Mouse (Mus musculus): ENCODE data around the gene Mslnl. TPM values are rescaled to one million over a fixed set of nuclear protein-coding genes. Genes with fewer than 3 reads are reported as not detected.
"Not testable (repeated sequence)": the region's sequence is repeated elsewhere in the genome, so short reads cannot be mapped to it uniquely, and the experiment has no call there.

Mslnl gene
- total RNA-seq, 2 experiments from 2014 or later: not detected

DNA sequence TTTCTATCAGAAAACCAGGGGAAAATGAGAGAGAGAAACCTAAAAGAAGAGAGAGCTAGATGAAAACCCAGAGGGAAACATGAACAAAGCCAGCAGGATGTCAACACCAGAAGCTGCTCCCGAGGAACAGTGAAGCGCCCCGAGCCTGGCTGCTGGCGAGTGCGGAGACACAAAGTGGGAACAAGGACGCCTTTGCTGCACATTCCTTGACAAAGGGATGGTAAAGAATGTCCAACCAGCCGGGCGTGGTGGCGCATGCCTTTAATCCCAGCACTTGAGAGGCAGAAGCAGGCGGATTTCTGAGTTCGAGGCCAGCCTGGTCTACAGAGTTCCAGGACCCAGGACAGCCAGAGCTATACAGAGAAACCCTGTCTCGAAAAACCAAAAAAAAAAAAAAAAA lies 5.6 kb downstream of the Mslnl start:
- ATAC-seq (replicated peaks; ENCODE audit: low FRiP score, poor library complexity, severe bottlenecking): not testable (repeated sequence)

DNA sequence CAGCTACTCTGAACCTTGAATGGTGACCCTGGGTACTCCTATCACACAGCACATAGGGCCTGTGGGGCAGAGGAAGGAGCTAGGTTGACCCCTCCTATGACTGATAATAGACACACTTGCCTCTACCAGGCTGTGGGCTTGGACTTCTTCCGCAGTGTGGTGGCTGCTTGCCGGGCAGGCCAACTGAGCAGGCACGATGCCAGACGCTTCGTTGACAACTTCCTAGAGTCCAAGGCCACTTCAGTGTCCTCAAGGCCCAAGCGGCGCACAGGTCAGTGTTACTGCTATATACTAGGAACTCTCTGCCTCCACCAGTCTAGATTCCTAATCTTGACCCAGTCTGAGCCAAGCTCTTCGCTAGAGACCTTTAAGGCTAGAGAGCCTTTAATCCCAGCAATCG lies 8.0 kb downstream of the Mslnl start:
- ATAC-seq (replicated peaks; ENCODE audit: low FRiP score, poor library complexity, severe bottlenecking): no peak

DNA sequence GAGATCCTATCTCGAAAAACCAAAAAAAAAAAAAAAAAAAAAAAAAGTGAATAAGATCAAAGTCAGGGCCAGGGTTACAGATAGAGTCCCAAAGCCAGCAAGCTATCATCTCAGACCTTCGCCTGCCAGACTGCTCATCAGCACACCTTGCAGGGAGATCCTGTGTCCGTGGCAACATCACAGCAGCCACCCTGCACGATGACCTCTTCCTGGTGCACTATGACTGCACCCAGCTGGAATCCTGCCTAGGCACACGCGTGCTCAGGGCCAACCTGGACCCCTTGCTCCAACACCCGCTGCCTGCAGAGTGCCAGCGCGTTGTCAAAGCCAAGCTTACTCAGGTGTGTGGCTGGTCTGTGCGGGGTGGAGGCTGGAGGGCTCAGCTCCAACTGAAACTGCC lies 8.5 kb downstream of the Mslnl start:
- no peak for ATAC-seq (replicated peaks; ENCODE audit: low FRiP score, poor library complexity, severe bottlenecking)

DNA sequence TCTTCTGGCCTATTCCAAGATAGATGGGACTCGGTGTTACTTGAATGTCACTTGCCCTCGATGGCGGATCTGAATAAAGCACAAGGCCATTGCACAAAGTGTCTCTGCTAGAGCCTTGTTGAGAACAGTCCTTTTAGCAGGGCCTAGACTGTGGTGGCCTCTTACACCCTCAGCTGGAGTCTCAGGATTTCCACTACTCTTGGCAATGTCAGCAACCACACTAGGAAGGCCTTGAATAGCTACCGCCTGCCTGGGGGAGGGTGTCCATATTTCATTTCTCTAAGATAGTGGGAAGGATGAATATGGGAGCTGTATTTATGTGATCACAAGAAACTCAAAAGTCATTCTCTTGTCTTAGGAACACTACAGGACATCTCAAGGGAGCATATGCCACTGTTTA lies 12.4 kb downstream of the Mslnl start:
- ATAC-seq (replicated peaks; ENCODE audit: low FRiP score, poor library complexity, severe bottlenecking): no peak

DNA sequence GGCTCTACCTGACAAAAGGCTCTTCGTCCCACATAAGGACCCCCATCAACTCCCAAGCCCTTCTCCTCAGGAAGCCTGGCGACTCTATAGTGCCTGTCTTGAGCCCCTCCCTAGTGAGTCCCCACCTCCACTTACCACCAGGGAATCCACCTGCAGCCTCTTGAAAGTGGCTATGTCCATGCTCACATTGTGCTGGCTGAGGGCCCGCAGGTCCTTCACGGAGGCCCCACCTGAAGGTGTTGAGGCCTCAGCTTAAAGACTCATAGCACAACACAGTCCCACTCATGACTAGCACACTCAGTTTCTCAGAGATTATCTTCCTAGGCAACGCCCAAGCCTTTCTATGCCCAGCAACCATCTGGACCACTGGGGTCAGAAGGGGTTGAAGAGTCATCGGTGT lies 13.5 kb downstream of the Mslnl start:
- ATAC-seq (replicated peaks; ENCODE audit: low FRiP score, poor library complexity, severe bottlenecking): no peak

DNA sequence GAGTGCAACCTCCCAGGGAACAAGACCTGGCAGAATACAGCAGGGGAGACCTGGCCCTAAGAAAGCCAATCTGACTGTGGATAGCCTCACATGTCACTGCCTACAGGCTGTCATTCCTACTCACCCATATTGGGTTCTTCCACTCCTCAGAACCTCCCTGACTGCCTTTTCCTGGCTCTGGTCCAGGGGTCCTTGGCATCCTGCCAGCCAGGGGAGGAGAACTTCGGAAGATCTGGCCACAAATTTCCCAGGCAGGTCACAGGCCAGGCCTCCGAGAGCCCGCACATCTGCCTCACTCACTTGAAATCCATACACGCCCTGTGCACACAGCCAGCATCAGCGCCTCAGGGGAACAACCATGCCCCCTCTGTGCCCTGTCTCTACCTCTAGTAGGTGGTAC lies 15.6 kb downstream of the Mslnl start:
- ATAC-seq (replicated peaks; ENCODE audit: low FRiP score, poor library complexity, severe bottlenecking): no peak

DNA sequence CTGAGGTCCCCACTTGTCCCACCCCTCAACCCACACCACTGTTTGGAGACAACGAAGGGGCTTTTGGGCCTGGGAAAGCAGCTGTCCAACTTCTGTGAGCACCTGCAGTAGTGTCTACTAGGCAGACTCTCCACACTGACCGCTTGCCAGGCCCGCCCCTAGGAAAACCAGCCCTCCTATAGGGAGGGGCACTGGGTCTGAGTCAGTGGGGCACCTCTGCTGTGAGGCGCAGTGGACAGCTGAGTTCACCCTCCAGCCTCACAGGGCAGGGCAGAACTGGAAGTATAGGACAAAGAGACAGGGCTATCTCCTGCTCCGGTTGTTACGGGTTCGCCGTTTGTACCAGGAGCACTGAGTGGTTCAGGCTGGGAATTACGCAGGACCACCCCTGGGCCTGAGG lies 18.4 kb downstream of the Mslnl start, which contains the start of gene Msln:
TSS of gene Msln (minus strand) at position 138 of the 400 bp plus-strand sequence.
- ATAC-seq (replicated peaks; ENCODE audit: low FRiP score, poor library complexity, severe bottlenecking): no peak

DNA sequence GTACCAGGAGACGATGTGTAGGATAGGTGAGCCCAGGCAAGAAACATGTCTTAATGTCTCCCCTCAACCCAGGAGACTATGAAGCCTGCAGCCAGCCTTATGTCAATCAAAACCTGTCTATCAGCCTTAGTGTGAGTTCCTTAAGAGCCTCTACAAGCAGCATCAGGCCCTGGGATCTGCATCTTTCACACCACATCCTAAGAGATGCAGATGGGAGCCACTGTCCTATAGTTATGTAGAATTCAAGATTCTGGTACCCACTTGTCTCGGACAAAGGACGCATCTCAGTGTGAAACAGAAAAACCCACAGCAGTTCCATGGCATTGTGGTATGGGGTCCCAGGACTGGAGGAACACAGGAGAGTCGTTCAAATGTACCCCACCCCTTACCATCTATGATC lies 19.2 kb downstream of the Mslnl start:
- ATAC-seq (replicated peaks; ENCODE audit: low FRiP score, poor library complexity, severe bottlenecking): no peak

DNA sequence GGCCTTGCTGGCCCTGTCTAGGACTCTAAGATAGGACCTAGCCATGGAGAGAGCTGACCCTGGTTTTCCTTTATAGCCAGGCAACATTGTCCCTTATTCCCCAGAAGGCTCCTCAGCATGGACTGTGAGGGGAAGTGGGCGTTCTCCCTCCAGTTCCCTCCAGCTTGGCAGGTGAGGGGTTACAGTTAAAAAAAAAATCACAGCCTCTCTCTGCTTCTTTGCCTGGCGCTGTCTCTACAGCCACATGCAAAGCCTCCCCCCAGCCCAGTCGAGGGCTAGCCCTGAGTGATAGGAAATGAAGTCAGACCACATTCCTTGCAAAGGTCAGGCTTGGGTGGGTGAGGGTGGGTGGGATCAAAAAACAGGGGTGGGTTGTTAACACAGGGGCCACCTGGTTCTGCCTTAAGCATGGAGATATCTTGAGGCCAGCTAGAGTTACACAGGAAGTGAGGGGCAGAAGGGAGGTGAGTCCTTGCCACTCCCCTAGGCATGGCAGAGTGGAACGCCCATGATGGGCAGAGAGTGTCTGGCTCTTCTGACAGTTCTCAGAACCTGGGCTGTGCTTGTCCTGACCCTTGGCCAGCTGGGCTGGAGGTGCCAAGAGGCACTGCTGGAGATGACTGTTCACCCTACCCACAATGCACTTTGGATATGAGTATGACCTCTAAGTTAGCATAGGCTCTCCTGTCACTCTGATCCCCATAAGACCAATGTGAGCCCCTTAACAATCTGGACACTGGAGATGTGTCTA lies 20.0 kb downstream of the Mslnl start:
- no peak for ATAC-seq (replicated peaks; ENCODE audit: low FRiP score, poor library complexity, severe bottlenecking)

DNA sequence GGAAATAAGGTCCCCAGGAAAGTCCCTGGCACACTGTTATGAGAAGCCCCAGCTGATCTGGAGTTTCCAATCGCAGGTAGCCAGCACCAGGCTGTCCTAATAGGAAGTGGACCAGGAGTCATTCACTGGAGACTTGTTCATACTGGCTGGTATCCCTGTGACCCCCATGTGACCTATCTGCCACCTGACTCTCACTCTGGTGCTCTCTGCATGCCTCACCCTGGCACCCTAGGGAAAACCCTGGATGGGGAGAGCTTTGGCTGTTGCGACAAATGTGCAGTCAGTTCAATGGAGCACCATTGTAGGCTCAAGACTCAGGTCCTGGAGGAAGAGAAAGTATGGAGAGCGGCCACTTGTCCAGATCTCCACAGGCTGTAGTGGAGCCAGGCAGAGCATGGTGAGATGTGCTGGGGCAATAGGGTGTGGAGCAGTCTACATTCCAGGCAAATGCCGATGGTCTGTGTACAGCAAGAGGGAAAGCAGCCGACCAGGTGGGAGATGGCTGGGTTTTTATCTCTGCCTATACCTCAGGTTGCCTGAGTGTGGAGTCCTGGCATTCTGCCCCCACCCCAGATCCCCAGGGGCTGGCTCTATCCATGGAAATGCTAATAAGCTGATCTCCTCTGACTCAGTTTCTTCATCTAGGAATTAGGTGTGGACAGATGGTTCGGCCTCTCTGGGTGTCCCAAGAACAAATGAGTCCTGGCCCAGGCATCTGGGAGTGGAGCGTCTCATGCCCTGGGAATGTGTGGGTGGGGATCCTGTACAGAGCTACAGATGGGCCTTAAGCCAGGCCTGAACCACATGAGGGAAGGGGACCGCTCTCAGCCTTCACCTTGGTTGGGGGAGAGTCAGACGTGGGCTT lies 20.8 kb downstream of the Mslnl start:
- ATAC-seq (replicated peaks; ENCODE audit: low FRiP score, poor library complexity, severe bottlenecking): no peak

DNA sequence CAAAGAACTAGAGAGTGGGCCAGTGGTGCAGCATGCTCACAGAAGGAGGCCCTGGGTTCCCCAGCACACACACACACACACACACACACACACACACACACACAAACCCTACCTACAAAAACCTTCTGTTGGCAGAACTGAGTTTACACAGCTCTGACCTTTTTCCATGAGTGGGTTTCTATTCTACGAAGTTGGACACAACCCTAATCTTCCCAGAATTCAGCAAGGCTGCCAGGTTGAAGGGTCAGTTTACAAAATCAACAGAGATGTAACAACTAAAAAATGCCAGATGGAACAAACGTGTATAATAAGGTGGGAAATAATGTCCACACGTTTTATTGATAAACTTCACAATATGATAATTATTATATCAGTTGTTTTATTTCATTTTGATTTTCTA lies 21.8 kb downstream of the Mslnl start:
- no peak for ATAC-seq (replicated peaks; ENCODE audit: low FRiP score, poor library complexity, severe bottlenecking)

DNA sequence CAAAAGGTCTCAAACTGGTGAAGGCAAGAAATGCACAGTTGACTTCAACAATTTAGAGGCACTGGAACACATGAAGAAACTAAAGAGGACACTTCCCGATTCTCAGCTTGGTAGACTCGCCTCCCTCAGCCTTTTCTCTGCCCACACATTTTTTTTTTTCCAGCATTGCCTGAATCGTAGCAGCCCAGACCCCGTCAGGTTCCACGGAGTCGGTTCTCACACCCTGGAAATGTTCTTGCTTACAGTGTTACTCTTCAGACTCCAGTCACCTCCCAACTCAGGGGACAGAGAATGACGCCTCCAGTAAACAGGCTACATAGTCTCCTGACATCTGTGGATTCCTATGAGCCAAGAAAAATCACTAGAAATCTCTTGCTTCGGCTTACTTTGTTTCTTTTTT lies 24.3 kb downstream of the Mslnl start:
- no peak for ATAC-seq (replicated peaks; ENCODE audit: low FRiP score, poor library complexity, severe bottlenecking)

DNA sequence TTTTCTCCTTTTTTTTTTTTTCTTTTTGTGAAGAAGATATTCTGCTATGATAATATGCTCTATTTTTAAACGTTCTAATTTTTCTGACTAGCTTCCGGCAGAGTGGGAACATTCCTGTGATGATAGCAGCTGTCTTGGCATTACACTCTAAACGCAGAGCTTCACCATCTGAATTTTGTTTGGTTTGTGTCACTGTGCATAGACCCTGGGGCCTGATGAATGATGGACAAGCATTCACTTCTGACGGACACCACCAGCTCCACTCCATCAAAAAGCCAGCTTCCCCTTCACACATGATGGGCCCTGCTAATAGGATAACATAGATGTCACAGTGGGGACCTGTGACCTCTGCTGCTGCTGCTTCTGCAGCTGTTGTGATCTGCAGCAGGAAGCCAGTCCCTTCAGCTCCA lies 25.7 kb downstream of the Mslnl start:
- ATAC-seq (replicated peaks; ENCODE audit: low FRiP score, poor library complexity, severe bottlenecking): no peak

DNA sequence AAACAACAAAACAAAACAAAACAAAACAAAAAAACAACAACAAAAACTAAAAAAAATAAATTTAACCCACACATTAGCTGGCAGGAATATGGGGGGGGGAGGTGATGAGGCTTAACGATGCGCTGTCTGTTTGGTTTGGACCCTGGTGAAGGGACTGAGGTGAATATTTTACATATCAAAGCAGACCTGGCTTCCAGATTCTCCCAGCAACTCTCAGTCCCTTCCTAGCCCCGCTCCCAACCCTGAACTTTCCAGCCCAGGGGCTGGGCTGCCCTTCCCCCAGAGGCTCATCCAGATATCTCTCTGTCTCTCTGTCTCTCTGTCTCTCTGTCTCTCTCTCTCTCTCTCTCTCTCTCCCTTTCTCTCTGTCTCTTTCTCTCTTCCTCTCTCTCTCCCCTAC lies 26.7 kb downstream of the Mslnl start:
- ATAC-seq (replicated peaks; ENCODE audit: low FRiP score, poor library complexity, severe bottlenecking): no peak

DNA sequence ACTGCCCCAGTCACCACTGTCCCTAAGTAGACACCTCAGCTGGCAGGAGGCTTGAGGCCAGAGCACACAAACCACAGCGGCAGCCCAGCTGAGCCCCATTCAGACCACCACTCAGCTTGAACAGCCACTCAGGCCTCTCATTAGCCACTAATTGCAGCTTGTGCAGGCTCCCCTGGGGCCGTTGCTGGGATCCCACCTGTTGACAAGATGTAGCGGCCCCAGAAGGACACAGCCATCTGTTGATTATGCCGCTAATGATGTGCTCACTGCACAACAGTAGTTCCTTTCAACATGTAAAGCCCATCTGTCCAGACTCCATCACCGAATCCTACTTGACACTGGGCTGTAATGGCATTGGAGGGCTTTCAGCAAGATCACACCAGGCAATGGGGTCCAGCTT lies 30.0 kb downstream of the Mslnl start:
- ATAC-seq (replicated peaks; ENCODE audit: low FRiP score, poor library complexity, severe bottlenecking): no peak

DNA sequence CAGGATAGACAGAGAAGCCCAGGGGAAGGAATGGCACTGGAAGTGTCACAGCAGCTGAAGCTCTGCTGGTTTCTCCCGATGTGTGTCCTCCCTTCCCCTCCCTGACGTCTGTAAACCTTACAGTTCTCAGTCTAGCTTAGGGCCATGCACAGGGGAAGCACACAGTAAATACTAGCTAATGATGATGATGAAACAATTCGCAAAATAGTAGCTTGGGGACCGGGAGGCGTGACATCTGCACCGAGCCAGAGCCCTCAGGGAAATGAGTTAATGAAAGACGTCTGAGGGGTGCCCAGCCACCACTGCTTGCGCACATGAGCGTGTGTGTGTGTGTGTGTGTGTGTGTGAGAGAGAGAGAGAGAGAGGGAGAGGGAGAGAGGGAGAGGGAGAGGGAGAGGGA lies 33.5 kb downstream of the Mslnl start:
- ATAC-seq (replicated peaks; ENCODE audit: low FRiP score, poor library complexity, severe bottlenecking): no peak

DNA sequence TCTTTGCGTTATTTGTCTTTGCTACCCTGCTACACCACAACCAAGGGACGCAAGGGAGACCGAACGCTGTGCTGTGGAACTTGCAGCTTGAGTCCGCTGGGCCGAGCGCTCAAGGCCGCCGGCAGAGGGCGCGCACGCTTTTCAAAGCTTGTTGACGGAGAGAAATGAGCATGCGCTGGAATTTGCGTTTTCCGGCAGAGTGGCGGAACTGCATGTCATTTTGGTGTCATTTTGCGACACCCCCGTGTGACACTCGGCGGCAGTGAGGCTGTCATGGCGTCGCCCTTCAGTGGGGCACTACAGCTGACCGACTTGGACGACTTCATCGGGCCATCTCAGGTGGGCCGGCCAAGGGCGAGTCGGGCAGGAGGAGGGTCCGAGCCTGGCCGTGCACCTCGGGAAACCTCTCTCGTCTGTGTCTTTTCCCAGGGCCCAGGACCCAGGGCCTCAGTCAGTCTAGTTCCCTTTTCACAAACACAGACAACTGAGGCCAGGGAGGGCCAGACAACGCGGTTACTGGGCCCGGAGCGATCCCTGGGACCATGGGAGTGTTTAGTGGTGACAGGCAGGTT lies 37.8 kb downstream of the Mslnl start, which contains the start of gene Narfl:
TSS of gene Narfl (plus strand) at position 228 of the 572 bp plus-strand sequence.
- peak; percentile 99 for ATAC-seq (replicated peaks; ENCODE audit: low FRiP score, poor library complexity, severe bottlenecking)

DNA sequence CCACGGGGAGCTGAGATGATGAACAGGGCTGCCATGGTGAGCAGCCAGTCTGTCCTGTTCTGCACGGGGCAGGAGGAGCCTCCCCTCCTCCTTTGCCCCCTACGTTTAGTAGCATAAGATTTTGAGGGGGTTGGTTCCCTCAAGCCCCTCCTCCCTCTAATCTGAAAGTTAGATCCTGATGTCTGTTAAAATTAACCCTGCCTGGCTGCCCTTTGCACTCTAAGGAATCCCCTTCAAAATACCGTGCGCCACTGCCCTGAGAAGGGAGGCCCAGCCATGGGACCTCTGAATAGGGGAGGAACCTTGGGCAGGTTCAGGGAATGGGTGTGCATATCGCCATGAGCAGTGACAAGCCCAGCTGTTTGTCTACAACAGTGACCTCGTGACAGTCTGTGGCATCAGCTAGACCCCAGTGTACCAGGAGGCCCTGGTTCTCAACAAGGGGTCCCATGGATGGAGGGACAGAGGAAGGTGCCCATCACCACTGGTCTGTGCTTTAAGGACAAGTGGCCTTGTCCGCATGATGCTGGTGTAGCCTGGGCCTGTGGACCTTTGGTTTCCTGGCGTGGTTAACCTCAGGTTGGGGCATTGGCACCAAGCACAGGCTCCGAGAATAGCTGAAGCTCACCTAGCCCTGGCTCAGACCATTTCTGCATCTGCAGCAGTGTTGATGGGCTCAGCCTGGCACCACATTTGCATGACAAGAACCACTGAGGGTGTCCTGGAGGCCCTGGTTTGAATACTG lies 39.6 kb downstream of the Mslnl start:
- no peak for ATAC-seq (replicated peaks; ENCODE audit: low FRiP score, poor library complexity, severe bottlenecking)

DNA sequence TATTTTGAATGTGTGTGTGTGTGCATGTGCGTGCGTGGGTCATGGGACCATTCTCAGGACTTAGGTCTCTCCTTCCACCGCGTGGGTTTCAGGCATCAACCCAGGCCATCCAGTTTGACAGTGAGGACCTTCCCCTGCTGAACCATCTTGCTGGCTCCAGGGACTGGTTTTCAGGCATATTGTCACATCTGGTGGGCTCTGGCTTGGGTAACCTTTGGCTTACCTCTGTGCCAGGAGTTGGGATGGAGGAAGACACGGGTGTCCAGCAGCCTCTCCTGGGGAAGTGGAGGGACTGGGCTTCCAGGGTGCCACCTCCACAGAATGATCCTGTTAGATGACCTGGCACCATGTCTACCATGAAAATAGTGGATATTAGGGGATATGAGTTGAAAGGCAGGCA lies 42.1 kb downstream of the Mslnl start:
- no peak for ATAC-seq (replicated peaks; ENCODE audit: low FRiP score, poor library complexity, severe bottlenecking)

DNA sequence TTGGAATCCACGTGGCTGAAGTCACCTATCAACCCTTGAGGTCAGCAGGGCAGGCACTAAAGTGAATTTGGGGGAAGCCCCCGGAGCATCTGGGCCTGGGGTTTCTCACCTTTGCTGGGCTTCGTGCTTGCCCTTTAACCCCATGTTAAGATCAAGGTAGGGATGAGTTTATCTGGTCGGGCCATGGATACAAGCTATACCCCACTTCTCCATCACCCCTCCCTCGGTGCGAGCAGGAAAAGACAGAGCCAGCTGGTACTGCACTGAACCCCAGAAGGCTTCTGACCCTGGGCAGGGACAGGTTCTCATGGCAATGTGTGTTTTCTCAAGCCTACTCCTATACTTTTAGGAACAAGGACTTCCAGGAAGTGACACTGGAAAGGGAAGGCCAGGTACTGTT lies 45.5 kb downstream of the Mslnl start:
- no peak for ATAC-seq (replicated peaks; ENCODE audit: low FRiP score, poor library complexity, severe bottlenecking)
